7 mouse cellular contexts compared by ENCODE assay signal in the genomic region with DNA sequence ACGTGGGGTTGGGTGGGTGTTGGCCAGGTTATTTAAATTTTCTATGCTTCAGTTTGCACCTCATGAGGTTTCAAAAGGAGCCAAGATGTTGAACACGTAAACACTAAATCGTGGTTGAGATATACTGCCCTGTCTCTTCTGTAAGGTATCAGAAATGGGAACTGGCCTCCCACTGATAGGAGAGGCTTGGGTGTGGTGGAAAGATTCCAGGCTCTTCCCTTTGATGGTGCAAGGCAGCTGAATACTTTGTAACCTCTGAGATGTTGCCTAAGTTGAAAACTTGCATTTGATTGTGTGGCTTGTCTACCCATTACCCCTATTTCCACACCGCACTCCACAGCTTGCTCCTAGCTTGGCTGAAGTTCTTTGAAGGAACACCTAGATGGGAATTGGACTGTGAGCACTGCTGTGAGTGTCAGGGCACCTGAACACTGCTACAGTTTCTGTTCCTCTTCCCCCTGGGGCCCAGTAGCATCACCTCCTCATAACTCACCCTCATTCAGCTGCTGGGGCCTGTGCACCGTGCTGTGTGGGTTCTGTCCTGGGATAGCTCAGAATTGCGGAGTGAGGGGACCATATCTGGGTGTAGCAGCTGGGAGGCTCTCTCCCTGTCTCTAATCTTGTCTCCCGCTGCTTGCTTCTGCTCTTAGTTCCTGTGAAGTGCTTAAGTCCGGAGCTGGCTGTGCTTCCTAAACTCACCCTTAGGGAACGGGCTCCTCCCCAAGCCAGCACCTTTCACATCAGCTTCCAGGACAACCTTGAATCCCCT. TPM values are rescaled to one million over a fixed set of nuclear protein-coding genes. Genes with fewer than 3 reads are reported as not detected.
DNase-seq lines count a peak whose midpoint lies in the region; TF ChIP-seq lines count a peak whose summit lies in the region.

No protein-coding gene starts in this region.

- H3K79me2 ChIP-seq in CH12.LX (replicated peaks; ENCODE audit: control insufficient read depth, extremely low read depth, insufficient read depth, poor library complexity, severe bottlenecking) = peaks cover 27% of the 10 kb centered on the region

- H3K4me3 ChIP-seq in CH12.LX (replicated peaks in 1 of 3; ENCODE audit: low read depth in 2 of 3, low read length in 2 of 3, poor library complexity in 1 of 3) = peak overlapping the region; percentile 7 to 80 (median 15)
- peak overlapping the region; percentile 96 for H3K4me3 ChIP-seq in megakaryocyte, embryonic 14.5 days (replicated peaks)

- no peak for TF ChIP-seq POLR2A in CH12.LX (IDR thresholded peaks at IDR 0.05; ENCODE audit: low read depth, low read length)

- H3K9me3 ChIP-seq in CH12.LX (replicated peaks; ENCODE audit: low read length) = no peaks in the 10 kb centered on the region
- H3K9me3 ChIP-seq in megakaryocyte, embryonic 14.5 days = no peaks in the 10 kb centered on the region

- dilution Hi-C loops in CH12.LX (cut with MboI; ENCODE audit: extremely low pct_ligation_motif_present, extremely low pct_unique_long_range_greater_than_20kb, low sequenced_read_pairs) = no loop called here

- peak overlapping the region; percentile 97 for H3K4me2 ChIP-seq in CH12.LX (ENCODE audit: insufficient read depth, low read depth, poor library complexity, severe bottlenecking)

- intact Hi-C loops in heart, postnatal 10 days (cut with DNase I) = loop anchor here (5.0 to 10.0 kb wide), 3 partner anchors 120 to 313 kb away; partner anchors contain the start of gene Mtpn

- no peak; the same call in 1 of the 2 replicates for TF ChIP-seq RAD21 in CH12.LX (IDR thresholded peaks at IDR 0.05; ENCODE audit: low read depth, low read length)

- TF ChIP-seq EP300 in CH12.LX (IDR thresholded peaks at IDR 0.05; ENCODE audit: low read length) = peak; percentile 87

- TF ChIP-seq CTCF in CH12.LX (conservative IDR thresholded peaks at IDR 0.05 in 1 of 2, IDR thresholded peaks at IDR 0.05 in 1 of 2; ENCODE audit: low read depth in 2 of 2, low read length in 2 of 2) = no peak

- peak; percentile 55 for DNase-seq in CH12.LX (ENCODE audit: extremely low read depth)
- peak; percentile 79 for DNase-seq in MEL-GATA-1-ER (ENCODE audit: extremely low read depth, low read depth)
- DNase-seq in heart, postnatal 10 days = peak; percentile 30 to 32
- DNase-seq in testis, postnatal 14 days (ENCODE audit: low spot score) = peak; percentile 30
- DNase-seq in right cerebral cortex, postnatal 36 days (ENCODE audit: low spot score in 2 of 2) = no peak
- DNase-seq in yolk sac, embryonic 10.5 days (ENCODE audit: low spot score) = no peak

- H3K9ac ChIP-seq in CH12.LX (ENCODE audit: insufficient read depth, low read depth) = peak overlapping the region; percentile 83; the same call in 1 of the 2 replicates

- peaks cover 0 to 26% of the 10 kb centered on the region in 2 experiments for H3K36me3 ChIP-seq in CH12.LX (replicated peaks in 1 of 2; ENCODE audit: control insufficient read depth in 1 of 2, insufficient read depth in 1 of 2, low read length in 1 of 2)
- H3K36me3 ChIP-seq in megakaryocyte, embryonic 14.5 days (replicated peaks; ENCODE audit: low read length) = peaks cover 31% of the 10 kb centered on the region

- H3K4me1 ChIP-seq in CH12.LX (ENCODE audit: control insufficient read depth in 1 of 2, insufficient read depth in 2 of 2) = peaks cover 16 to 59% of the 10 kb centered on the region in 2 experiments
- H3K4me1 ChIP-seq in megakaryocyte, embryonic 14.5 days = peaks cover 70% of the 10 kb centered on the region

- no peak overlapping the region for H3K27ac ChIP-seq in CH12.LX (ENCODE audit: insufficient read depth, low read depth)

- no peaks in the 10 kb centered on the region for H3K27me3 ChIP-seq in CH12.LX (replicated peaks)
- H3K27me3 ChIP-seq in megakaryocyte, embryonic 14.5 days (replicated peaks) = no peaks in the 10 kb centered on the region

- in situ Hi-C loops in CH12.LX (cut with MboI; ENCODE audit: low pct_ligation_motif_present, low pct_unique_long_range_greater_than_20kb, low sequenced_read_pairs) = no loop called here

TF ChIP-seq in CH12.LX, 34 proteins besides CTCF, POLR2A, EP300 and RAD21:
- TF ChIP-seq RCOR1 (conservative IDR thresholded peaks at IDR 0.05; ENCODE audit: low read depth, low read length) = 0 out of 2 replicates have a peak, but pooled peaks have one; percentile 32
- TF ChIP-seq MAX (IDR thresholded peaks at IDR 0.05; ENCODE audit: low read length) = no peak
- peak; percentile 46; the same call in 1 of the 2 replicates for TF ChIP-seq TCF12 (IDR thresholded peaks at IDR 0.05; ENCODE audit: low read depth, low read length)
- no peak for TF ChIP-seq TBP (conservative IDR thresholded peaks at IDR 0.05; ENCODE audit: low read depth, low read length)
- peak; percentile 41 for TF ChIP-seq BHLHE40 (IDR thresholded peaks at IDR 0.05; ENCODE audit: low read depth, low read length)
- TF ChIP-seq MEF2A (IDR thresholded peaks at IDR 0.05; ENCODE audit: borderline replicate concordance, low read depth, low read length) = 0 out of 2 replicates have a peak, but pooled peaks have one; percentile 23
- 0 out of 2 replicates have a peak, but pooled peaks have one; percentile 9 for TF ChIP-seq ETS1 (conservative IDR thresholded peaks at IDR 0.05; ENCODE audit: low read depth, low read length)
- TF ChIP-seq CHD2 (IDR thresholded peaks at IDR 0.05; ENCODE audit: low read length) = 0 out of 2 replicates have a peak, but pooled peaks have one; percentile 27
- TF ChIP-seq USF2 (conservative IDR thresholded peaks at IDR 0.05; ENCODE audit: low read depth, low read length) = no peak
- TF ChIP-seq IRF4 (IDR thresholded peaks at IDR 0.05; ENCODE audit: low read depth, low read length) = peak; percentile 90
TF ChIP-seq in CH12.LX: peak in this region for 7.

RNA-seq across cellular contexts. Expression of gene Slc13a4, which starts 53.6 kb away (rescaled TPM):
- total RNA-seq in CH12.LX (2012; rRNA removed) = not detected in 2 replicates
- total RNA-seq in CH12.LX (2014; rRNA removed) = not detected in 2 replicates
- not detected in 2 replicates for polyA plus RNA-seq in CH12.LX (2012; ENCODE audit: insufficient read length, low read depth)
- under 1 TPM; 0.12 TPM for total RNA-seq in heart, postnatal 10 days (2021)
- not detected in 2 replicates for polyA plus RNA-seq in megakaryocyte, embryonic 14.5 days (2012; ENCODE audit: insufficient read depth, low replicate concordance)

Comparison
In these comparisons a context has a peak if more than half of its experiments do, and no peak if none do; other contexts are left out.
1. DNase-seq: peak in CH12.LX (single experiment), MEL-GATA-1-ER (single experiment), heart, postnatal 10 days (2 of 2) and testis, postnatal 14 days (single experiment); none in right cerebral cortex, postnatal 36 days (0 of 2) and yolk sac, embryonic 10.5 days (single experiment).